Mouse (Mus musculus): ENCODE measurements around the gene Tiam1. TPM values are rescaled to one million over a fixed set of nuclear protein-coding genes. Genes with fewer than 3 reads are reported as not detected.

Gene Tiam1
- total RNA-seq, 2 experiments from 2014 or later, result 113 to 114 TPM

DNA sequence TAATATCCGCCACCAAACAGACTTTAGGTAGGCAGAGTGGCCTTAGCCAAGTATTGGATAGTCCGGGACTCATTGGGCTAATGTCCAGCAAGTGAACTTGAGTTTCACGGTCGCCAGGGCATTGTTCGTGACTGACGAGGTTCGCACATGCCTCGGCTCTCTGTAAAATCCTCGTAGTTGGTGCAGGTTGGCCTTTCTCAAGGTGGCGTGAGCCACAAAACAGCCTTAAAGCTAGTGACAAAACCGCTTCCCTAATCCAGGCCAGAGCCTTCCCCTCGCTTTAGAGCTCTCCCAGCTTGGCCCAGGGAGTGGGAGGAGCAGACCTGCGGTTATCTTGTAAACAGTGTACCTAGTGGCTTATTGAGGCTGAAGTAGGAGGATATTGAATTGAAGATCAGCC lies 972 bp upstream of the Tiam1 start:
- no peak for DNase-seq (ENCODE audit: low spot score in 2 of 2)

DNA sequence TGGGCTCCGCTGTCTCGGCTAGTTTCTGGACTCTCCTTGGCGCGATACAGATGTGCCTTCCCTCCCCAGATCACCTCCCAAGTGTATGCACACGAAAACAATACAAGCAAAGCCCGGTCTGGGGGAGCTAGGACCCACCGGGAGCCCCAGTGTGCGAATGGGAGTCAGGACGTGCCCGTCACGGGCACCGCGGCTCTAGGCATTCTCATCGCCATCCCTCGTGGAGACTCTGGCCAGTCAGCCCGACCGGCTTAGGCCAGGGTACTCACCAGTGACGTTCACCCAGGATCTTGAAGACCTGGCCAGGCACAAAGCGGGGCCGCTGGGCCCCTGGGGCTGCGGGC lies 181 bp downstream of the Tiam1 start:
- DNase-seq (ENCODE audit: low spot score in 2 of 2), result no peak

DNA sequence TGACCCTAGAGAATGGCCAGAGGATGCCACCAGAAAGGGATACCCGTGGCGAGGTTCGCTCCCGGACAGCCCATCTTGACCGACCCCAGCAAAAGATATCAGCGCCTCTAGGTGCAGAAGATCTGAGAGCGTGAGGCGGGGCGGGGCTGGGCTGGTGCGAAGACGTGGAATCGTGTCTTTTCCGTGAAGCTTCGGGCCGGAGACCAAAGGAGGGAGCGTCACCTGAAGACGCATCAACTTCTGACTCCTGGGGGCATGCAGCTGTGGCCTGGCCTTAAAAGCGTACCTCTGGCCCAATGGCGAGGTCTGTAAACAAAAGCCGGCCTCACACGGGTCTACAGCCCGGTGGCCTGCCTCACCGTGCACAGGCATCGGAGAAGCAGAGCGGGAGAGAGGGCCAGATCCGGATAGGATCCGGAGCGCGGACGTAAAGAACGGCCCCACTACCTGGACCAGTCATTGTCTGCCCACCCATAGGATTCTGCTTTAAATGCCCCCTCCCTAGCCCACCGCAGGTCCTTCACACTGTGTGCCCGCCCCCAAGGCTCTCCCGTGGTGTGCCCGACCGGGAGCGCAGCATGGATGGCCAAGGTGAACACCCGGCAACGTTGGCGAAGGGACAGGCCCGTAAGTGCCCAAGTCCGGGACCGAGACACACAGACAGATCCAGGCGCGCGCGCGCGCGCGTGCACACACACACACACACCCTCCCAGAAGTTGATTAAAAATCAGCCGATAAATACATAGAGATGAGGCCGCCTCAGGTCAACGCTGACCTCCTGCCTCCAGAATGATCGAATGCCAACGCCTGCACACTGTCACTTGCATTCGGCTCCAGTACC lies 774 bp downstream of the Tiam1 start:
- DNase-seq (ENCODE audit: low spot score in 2 of 2), result peak; percentile 26 to 42

- DNase-seq (ENCODE audit: low spot score in 2 of 2), result peak; percentile 26 to 35
These were observed 1.4 kb downstream of the Tiam1 start for GRCm38 (mm10) chr16:90142247-90142573.

DNA sequence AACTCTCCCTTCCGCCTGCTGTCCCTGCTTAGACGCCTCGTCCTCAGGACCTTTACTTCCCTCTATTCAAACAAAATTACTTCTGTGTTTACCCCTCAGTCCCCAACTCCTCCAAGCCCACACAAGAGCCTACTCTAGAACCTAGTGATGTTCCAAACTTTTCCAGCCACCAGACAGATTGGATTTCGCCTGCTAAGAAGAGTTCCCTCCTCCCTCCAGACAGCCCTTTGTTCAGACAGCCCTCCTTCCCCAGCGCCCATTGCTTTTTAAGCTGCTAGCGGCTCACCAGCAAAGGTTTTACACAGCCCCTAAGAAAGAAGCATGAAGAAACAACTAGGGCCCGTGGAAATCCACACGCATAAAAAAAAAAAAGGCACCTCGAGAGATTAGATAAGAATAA lies 2.0 kb downstream of the Tiam1 start:
- DNase-seq (ENCODE audit: low spot score in 2 of 2), result no peak

DNA sequence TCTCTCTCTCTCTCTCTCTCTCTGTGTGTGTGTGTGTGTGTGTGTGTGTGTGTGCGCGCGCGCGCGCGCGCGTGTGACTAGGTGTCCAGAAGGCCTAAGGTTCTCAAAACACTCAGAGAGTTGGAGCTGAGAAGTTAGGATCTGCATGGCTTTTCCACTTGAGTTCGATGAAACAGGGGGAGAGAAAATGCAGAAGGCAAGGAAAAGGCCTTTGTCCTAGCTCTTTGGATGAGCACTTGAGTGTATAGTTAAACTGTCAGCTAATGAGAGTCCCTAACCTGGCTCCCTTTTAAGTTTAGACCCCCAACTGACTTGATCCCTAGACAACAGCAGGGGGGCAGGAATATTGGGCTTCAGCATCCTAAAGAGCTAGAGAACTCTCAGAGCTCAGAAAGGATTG lies 3.0 kb downstream of the Tiam1 start:
- DNase-seq (ENCODE audit: low spot score in 2 of 2), result no peak

DNA sequence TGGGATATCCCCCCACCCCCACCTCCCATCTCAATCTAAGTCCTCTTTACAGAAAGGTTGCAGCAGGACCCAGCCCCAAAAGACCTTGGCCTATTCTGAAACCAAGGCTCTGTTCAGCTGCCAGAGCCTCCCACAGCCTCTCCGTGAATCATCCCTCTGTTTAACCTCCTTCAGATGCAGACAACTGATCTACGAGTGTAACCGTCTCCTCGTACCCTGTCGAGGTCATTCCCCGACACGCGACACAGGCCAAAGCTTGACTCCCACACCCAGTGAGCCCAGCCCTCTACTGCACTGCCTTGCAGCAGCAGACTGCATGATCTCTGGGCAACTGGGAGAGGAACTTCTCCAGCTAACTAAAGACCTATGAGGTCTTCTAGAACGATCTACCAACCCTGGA lies 3.9 kb downstream of the Tiam1 start:
- no peak for DNase-seq (ENCODE audit: low spot score in 2 of 2)

DNA sequence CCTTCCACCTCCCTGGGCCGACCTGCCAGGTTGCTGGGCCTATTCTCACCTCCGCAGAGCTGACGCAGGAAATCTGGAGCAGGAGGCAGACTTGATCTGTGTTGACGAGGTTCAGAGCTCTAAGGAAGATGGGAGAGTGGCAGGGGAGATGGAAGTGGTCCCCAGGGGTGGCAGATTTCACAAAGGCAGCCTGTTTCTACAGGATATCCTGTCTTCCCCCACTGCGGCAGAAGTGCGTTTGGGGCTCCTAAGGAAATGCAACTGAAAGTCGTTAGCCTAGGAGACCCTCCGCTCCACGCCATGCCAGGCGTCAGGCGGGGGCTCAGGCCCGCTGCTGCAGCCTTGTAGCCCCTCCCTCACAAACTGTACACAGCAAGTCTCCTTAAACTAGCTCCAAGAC lies 5.4 kb downstream of the Tiam1 start:
- no peak for DNase-seq (ENCODE audit: low spot score in 2 of 2)

GRCm38 (mm10) chr16:90137175-90137574 lies 6.4 kb downstream of the Tiam1 start:
- DNase-seq (ENCODE audit: low spot score in 2 of 2), result no peak

- DNase-seq (ENCODE audit: low spot score in 2 of 2), result no peak
These were observed 8.0 kb downstream of the Tiam1 start for GRCm38 (mm10) chr16:90135580-90135979.

GRCm38 (mm10) chr16:90134351-90134750 lies 9.2 kb downstream of the Tiam1 start:
- no peak for DNase-seq (ENCODE audit: low spot score in 2 of 2)

GRCm38 (mm10) chr16:90132816-90133215 lies 10.8 kb downstream of the Tiam1 start:
- DNase-seq (ENCODE audit: low spot score in 2 of 2), result no peak

- DNase-seq (ENCODE audit: low spot score in 2 of 2), result no peak
These were observed 11.2 kb downstream of the Tiam1 start for GRCm38 (mm10) chr16:90132331-90132730.

DNA sequence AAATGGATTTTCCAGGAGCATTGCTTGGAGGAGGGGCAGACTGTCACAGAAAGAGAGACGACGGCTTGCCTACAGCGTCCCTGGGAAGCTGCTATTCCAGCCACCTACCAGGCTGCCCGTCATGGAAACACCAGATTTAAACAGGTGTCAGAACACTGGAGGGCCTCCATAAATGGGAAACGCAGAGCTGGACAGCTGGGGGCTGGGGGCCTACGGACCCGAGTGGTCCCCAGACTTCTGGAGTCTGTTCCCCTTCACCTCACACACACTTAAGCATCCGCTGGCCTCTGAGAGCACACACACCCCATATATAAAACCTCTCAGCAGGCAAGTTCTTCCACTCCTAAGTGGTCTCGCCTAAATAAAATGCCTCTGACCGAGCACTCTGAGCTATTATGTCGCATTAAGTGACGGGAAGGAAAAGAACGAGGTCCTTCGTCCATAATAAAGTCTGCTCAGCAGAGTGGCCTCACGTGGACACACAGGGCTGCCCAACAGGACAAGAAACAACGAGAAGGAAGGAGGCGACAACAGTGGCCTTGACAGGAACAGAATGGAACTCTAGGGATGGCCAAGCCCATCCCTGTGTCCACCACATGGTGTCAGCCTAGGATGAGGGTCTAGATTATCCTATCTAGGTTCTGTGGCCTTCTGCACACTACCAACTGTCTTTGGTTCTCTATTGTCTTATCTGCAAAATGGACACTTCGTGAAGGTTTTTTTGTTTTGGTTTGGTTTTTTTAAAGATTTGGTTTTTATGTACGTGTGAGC lies 14.6 kb downstream of the Tiam1 start:
- DNase-seq (ENCODE audit: low spot score in 2 of 2), result no peak

DNA sequence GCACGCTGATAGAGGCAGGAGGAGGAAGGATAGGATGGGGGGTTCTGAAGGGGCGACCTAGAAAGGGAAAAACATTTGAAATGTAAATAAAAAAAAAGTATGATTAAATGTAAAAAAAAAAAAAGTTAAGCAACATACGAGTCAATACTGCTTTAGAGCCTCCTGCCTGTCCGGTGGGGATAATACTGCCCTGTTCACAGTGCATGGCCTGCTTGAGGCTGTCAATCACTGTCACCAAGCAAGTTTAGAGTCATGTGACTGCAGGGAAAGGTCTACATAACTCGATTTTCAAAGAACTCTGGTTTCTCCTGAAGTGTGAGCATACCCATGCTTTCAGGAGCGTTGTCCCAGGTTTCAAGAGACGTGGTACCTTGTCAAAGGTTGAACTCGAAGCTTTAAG lies 15.2 kb downstream of the Tiam1 start:
- no peak for DNase-seq (ENCODE audit: low spot score in 2 of 2)

DNA sequence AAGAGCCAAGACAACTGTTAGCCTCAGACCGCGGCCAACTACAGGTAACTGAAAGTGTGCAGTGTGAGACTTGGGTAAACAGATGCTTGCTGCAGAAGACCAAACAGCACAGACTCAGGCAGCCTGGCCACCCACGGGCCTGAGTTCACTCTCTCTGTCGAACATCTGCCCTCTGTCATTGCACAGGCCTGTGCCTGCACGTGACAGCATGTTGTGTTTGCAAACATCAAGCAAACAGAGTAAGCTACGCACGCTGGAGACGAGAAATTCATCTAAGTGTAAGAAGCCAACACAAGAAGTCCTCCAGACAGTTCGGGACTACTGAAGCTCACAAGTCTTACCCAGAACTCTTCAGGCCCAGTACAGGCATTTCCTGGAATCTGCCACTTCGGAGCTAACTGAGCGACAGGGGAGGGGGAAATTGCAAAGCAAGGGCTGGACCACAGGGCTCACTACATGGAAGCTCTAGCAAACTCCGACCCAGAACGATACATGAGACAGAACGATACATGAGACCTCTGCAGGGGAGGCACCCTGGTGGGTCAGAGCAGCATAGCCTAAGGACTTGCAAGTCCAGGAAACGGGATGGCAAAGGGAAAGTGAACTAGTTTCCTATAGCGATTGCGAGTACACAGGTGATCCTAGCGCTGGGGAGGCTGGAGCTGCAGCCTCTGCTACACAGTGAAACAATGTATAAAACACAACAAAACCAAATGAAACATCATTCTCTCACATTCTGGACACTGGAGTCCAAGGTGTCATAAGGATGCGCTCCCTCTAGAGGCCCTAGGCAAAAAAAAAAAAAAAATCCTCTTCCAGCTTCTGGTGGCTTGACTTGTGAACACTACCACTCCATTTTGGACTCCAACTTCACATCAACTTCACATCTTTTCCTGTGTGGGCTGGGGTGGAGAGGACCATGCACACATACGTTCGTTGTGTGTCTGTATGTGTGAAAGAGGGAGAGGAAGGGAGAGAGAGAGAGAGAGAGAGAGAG lies 18.0 kb downstream of the Tiam1 start:
- no peak for DNase-seq (ENCODE audit: low spot score in 2 of 2)

DNA sequence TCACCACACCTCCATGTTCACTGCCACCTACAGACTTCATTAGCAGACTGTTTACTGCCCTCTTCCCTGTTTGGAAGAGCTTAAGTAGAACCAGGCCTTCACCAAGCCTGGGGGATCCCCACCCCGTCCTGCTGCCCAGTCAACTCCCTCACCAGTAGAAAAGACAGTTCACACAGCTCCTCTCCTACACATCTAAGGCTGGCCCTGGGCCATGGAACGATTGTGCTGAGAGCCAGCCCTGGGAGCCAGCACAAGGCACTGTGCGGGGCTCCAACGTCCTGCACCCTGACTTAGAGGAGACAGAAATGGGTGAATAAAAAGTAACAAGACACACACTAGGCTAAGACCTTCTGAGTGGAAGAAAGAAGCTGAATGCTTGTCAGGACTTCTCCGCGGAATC lies 20.5 kb downstream of the Tiam1 start:
- DNase-seq (ENCODE audit: low spot score in 2 of 2), result no peak

GRCm38 (mm10) chr16:90122439-90122838 lies 21.1 kb downstream of the Tiam1 start:
- DNase-seq (ENCODE audit: low spot score in 2 of 2), result no peak

DNA sequence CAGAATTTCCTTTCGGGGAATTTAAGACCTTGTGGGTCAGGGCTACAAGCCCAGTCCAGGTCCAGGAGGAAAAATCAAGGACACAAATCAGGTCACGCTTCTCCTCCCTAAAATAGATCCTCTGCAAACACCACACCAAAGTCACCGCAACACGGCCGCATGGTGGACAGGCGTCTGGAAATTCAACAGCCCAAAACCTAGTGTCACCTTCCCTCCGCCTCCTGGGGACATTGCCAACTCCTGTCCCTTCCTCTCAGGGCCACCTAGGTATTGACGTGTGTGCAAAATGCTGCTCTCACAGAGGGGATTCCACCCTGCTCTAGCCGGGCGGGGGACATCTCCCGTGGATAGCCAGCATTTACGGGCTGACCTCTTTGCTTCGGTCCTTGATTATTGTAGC lies 21.8 kb downstream of the Tiam1 start:
- no peak for DNase-seq (ENCODE audit: low spot score in 2 of 2)

DNA sequence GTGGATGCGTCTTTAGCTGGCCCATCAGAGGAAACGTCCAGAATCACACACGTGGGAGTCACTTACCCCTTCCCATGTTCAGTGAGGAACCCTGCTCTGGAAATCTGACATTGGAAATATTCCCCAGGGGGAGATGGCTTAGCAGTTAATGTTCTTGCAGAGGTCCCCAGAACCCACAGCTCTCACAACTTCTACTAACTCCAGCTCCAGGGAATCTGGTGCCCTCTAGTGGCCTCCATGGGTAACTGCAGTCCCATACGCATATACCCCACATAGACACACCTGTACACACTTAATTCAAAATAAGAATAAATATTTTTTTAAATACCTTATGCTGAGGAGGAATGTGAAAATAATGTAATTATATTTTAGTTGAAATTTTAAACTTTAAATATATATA lies 23.6 kb downstream of the Tiam1 start:
- no peak for DNase-seq (ENCODE audit: low spot score in 2 of 2)

GRCm38 (mm10) chr16:90116637-90117182 lies 26.9 kb downstream of the Tiam1 start:
- DNase-seq (ENCODE audit: low spot score in 2 of 2), result no peak

Data from left cerebral cortex, adult 18-20 months (tissue).